Mouse (Mus musculus) limb, embryonic 11.5 days (tissue): ENCODE measurements at regions not wholly inside any gene's neighbourhood (a gene's known extent, or its start where the extent isn't known, plus 50 kb on each side); places are given as distances from the start of the nearest gene placed in this dataset.

ENCODE experiments used
- ATAC-seq: fragments of 200-750 bp; cut with Nextera tagmentation; 2 replicates; pipeline ENCODE4 v1.8.0; 2017; ENCODE audit warnings: low read depth; ENCODE audit not compliant: insufficient number of reproducible peaks, low FRiP score, low TSS enrichment
- DNase-seq: peaks from one replicate; pipeline ENCODE4 v3.0.0-alpha.2; 2015; ENCODE audit warnings: low spot score
- H3K27ac ChIP-seq: fragments of 300-500 bp; sonication (generic); replicated peaks from 2 replicates; pipeline ENCODE4 v1.5.1; 2014; ENCODE audit warnings: low read depth, mild to moderate bottlenecking, low read length
- H3K27me3 ChIP-seq: fragments of 300-500 bp; sonication (generic); 2 replicates; pipeline ENCODE4 v1.6.1; 2014; ENCODE audit warnings: mild to moderate bottlenecking, low read length, mixed read lengths; ENCODE audit not compliant: control insufficient read depth, insufficient read depth
- H3K36me3 ChIP-seq: fragments of 300-500 bp; sonication (generic); 2 replicates; pipeline ENCODE4 v1.6.1; 2014; ENCODE audit warnings: mild to moderate bottlenecking, low read length, moderate library complexity, mixed read lengths; ENCODE audit not compliant: control insufficient read depth, insufficient read depth
- H3K4me1 ChIP-seq: fragments of 300-500 bp; sonication (generic); 2 replicates; pipeline ENCODE4 v1.6.1; 2014; ENCODE audit warnings: low read length, mixed read lengths; ENCODE audit not compliant: control insufficient read depth, insufficient read depth
- H3K4me2 ChIP-seq: fragments of 300-500 bp; sonication (generic); 2 replicates; pipeline ENCODE4 v1.6.1; 2014; ENCODE audit warnings: low read depth, mild to moderate bottlenecking, moderate library complexity; ENCODE audit not compliant: severe bottlenecking
- H3K4me3 ChIP-seq: fragments of 300-500 bp; sonication (generic); 2 replicates; pipeline ENCODE4 v1.5.1; 2014; ENCODE audit warnings: low read depth, low read length
- H3K9ac ChIP-seq: fragments of 300-500 bp; sonication (generic); 2 replicates; pipeline ENCODE4 v1.6.1; 2014; ENCODE audit warnings: mild to moderate bottlenecking, low read length
- H3K9me3 ChIP-seq: fragments of 300-500 bp; sonication (generic); 2 replicates; pipeline ENCODE4 v1.6.1; 2016; ENCODE audit warnings: low read length; ENCODE audit not compliant: control insufficient read depth
- WGBS: fragments of 180-500 bp; shearing (Covaris S2); extraction: QIAGEN DNeasy Blood & Tissue Kit; methylation state at CpG from one replicate; pipeline ENCODE4 v1.1.7; 2014; 5-methylcytosine and 5-hydroxymethylcytosine counted together

DNA sequence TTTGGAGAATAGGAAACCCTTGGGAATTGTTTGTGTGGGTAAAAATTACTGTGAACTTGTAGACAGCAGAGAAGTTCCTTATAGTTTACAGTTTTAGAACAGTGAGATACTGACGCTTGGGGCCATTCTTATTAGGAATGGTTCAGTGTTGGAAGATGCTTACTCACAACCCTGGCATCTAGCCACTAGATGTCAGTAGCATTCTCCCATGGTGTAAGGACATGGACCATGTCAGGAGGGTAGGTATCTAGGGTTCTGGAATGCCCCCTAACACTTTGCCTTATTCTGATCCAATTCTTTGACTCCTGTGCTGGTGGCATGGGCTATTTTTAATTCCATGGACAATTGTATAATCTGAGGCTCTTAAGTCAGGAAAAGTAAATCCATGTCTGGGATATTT lies 185.3 kb upstream of the Ccn2 start:
- DNase-seq, result peak; percentile 29
- H3K4me3 ChIP-seq, result no peak overlapping the region
- no peak for ATAC-seq
- H3K27me3 ChIP-seq, result no peaks in the 10 kb centered on the region
- H3K4me1 ChIP-seq, result no peaks in the 10 kb centered on the region
- no peak overlapping the region for H3K4me2 ChIP-seq
- no peak overlapping the region for H3K27ac ChIP-seq
- WGBS, result 37% methylated on average over 1 of the region's 1 CpGs
- no peak overlapping the region for H3K9ac ChIP-seq
- no peaks in the 10 kb centered on the region for H3K36me3 ChIP-seq
- no peaks in the 10 kb centered on the region for H3K9me3 ChIP-seq

- DNase-seq (no peak), ATAC-seq (no peak)
- WGBS, result 82% methylated on average over 4 of the region's 4 CpGs
- no peak overlapping the region for H3K27ac ChIP-seq
- H3K4me1 ChIP-seq, result no peaks in the 10 kb centered on the region
- no peaks in the 10 kb centered on the region for H3K9me3 ChIP-seq
- no peaks in the 10 kb centered on the region for H3K27me3 ChIP-seq
- H3K4me3 ChIP-seq, result no peak overlapping the region
- H3K4me2 ChIP-seq, result no peak overlapping the region
- no peak overlapping the region for H3K9ac ChIP-seq
- H3K36me3 ChIP-seq, result no peaks in the 10 kb centered on the region
Measured at GRCm38 (mm10) chr10:24410885-24411284, 184.4 kb upstream of the Ccn2 start.

DNA sequence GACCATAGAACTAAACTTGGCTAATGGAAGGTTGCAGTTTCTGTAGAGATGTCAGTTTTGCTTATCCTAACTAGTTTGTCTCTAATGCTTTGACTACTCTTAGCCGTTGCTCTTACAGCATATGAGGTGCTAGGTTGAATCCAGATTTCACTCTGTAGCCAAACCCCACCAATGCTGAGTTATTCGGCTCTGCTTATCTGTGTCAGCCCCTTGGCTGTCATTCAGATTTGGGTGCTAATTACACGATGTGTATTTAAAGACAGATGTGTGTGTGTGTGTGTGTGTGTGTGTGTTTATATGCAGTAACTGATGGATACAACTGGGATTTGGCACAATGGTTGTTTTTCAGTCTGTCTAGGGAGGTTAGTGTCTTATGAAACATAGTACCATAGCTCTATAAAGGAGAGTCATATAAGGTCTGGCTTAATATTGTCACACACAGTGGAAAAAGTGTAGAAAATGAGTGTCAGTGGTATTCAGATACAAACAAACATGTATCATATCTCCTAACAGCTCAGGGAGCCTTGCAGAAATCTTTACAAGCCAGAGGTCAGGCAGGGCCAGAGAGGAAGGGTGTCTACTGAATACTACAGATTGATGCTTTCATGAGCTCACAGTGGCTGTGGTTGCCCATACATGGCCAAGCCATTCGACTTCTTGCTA lies 172.6 kb upstream of the Ccn2 start:
- Histone ChIP-seq H3K27me3 (no peaks in the 10 kb centered on the region), H3K27ac (no peak overlapping the region), H3K9me3 (no peaks in the 10 kb centered on the region), H3K4me2 (no peak overlapping the region), H3K9ac (no peak overlapping the region), H3K4me1 (no peaks in the 10 kb centered on the region), H3K36me3 (no peaks in the 10 kb centered on the region), H3K4me3 (no peak overlapping the region)
- ATAC-seq (no peak), DNase-seq (no peak)
- WGBS, result 75% methylated on average over 4 of the region's 4 CpGs

GRCm38 (mm10) chr10:24433737-24434367 lies 161.4 kb upstream of the Ccn2 start:
- DNase-seq (no peak), ATAC-seq (no peak)
- H3K36me3 ChIP-seq, result no peaks in the 10 kb centered on the region
- no peak overlapping the region for H3K4me3 ChIP-seq
- H3K27me3 ChIP-seq, result no peaks in the 10 kb centered on the region
- no peaks in the 10 kb centered on the region for H3K4me1 ChIP-seq
- H3K27ac ChIP-seq, result no peak overlapping the region
- H3K9ac ChIP-seq, result no peak overlapping the region
- no peak overlapping the region for H3K4me2 ChIP-seq
- no peaks in the 10 kb centered on the region for H3K9me3 ChIP-seq

- no peak for ATAC-seq
Measured at GRCm38 (mm10) chr10:24437177-24437576, 158.1 kb upstream of the Ccn2 start.

GRCm38 (mm10) chr10:24444572-24444971 lies 150.7 kb upstream of the Ccn2 start:
- ATAC-seq, result no peak
- Histone ChIP-seq H3K27me3 (no peaks in the 10 kb centered on the region), H3K27ac (no peak overlapping the region), H3K9me3 (no peaks in the 10 kb centered on the region), H3K4me3 (no peak overlapping the region), H3K36me3 (no peaks in the 10 kb centered on the region), H3K9ac (no peak overlapping the region), H3K4me2 (no peak overlapping the region), H3K4me1 (no peaks in the 10 kb centered on the region)
- DNase-seq, result no peak
- 66% methylated on average over 1 of the region's 1 CpGs for WGBS

More at GRCm38 (mm10) chr10:24437177-24437576, 158.1 kb upstream of the Ccn2 start:
- no peak overlapping the region for H3K9ac ChIP-seq
- no peak overlapping the region for H3K4me3 ChIP-seq
- WGBS, result 76% methylated on average over 2 of the region's 2 CpGs
- no peaks in the 10 kb centered on the region for H3K4me1 ChIP-seq
- H3K4me2 ChIP-seq, result no peak overlapping the region
- H3K27me3 ChIP-seq, result no peaks in the 10 kb centered on the region
- no peaks in the 10 kb centered on the region for H3K9me3 ChIP-seq
- no peaks in the 10 kb centered on the region for H3K36me3 ChIP-seq
- DNase-seq, result no peak
- H3K27ac ChIP-seq, result no peak overlapping the region

DNA sequence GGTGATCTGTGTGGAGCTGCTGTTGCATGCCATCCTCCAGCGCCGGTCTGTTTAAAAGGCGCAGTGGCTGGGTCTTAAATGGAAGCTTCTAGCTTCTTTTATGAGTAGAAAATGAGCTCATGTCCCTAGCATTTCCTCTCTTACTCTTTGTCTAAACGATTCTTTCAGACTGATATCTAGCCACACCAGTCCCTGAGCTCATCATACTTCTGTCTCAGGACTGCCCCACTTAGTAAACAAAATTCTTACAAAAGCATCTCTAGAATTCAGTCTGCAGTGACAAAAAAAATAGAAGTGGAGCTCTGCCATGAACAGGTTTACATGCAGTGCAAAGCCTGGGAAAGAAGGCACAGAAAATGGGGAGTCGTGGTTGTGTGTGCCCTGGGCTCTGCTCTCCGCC lies 150.2 kb upstream of the Ccn2 start:
- H3K4me2 ChIP-seq, result no peak overlapping the region
- H3K4me3 ChIP-seq, result no peak overlapping the region
- H3K27ac ChIP-seq, result no peak overlapping the region
- DNase-seq, result no peak
- no peaks in the 10 kb centered on the region for H3K27me3 ChIP-seq
- no peaks in the 10 kb centered on the region for H3K4me1 ChIP-seq
- no peaks in the 10 kb centered on the region for H3K9me3 ChIP-seq
- 89% methylated on average over 6 of the region's 6 CpGs for WGBS
- H3K36me3 ChIP-seq, result no peaks in the 10 kb centered on the region
- ATAC-seq, result no peak
- H3K9ac ChIP-seq, result no peak overlapping the region

GRCm38 (mm10) chr10:24446168-24446567 lies 149.1 kb upstream of the Ccn2 start:
- no peaks in the 10 kb centered on the region for H3K27me3 ChIP-seq
- no peak for DNase-seq
- H3K27ac ChIP-seq, result no peak overlapping the region
- no peak overlapping the region for H3K4me2 ChIP-seq
- H3K4me1 ChIP-seq, result no peaks in the 10 kb centered on the region
- no peak overlapping the region for H3K9ac ChIP-seq
- H3K4me3 ChIP-seq, result no peak overlapping the region
- no peak for ATAC-seq
- no peaks in the 10 kb centered on the region for H3K36me3 ChIP-seq
- no peaks in the 10 kb centered on the region for H3K9me3 ChIP-seq
- 85% methylated on average over 8 of the region's 8 CpGs for WGBS

DNA sequence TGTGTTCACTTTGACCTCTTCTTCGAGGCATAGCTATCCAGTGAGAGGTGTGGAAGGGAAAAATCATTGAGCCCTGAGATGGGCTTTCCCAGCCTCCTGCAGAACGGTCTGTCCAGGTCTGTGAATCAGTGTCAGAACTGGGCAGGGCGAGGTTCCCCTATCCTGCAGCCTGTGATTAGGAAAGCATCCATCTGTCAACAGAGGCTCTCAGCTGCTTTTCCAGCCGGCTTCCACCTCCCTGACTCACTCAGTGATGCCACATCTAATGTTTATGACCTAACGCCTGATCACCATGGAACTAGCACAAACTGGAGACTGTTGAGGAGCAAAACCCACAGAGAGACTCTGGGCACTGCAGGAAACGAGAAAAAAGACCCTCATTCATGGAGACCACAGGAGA lies 148.1 kb upstream of the Ccn2 start:
- 50% methylated on average over 6 of the region's 6 CpGs for WGBS
- no peak for ATAC-seq
- no peak overlapping the region for H3K4me3 ChIP-seq
- no peak overlapping the region for H3K27ac ChIP-seq
- no peaks in the 10 kb centered on the region for H3K9me3 ChIP-seq
- no peak for DNase-seq
- no peak overlapping the region for H3K4me2 ChIP-seq
- H3K27me3 ChIP-seq, result no peaks in the 10 kb centered on the region
- no peaks in the 10 kb centered on the region for H3K36me3 ChIP-seq
- no peak overlapping the region for H3K9ac ChIP-seq
- H3K4me1 ChIP-seq, result no peaks in the 10 kb centered on the region
